Mouse (Mus musculus) granulocyte monocyte progenitor cell, adult 5-6 weeks (primary cell): Measurements from ENCODE around the gene Ngfr. TPM values are rescaled to one million over a fixed set of nuclear protein-coding genes. Genes with fewer than 3 reads are reported as not detected.

Experiments used
- ATAC-seq: replicated peaks from 2 replicates; pipeline ENCODE4 v1.8.0; 2016; ENCODE audit warnings: mild to moderate bottlenecking, moderate TSS enrichment, inconsistent platforms; ENCODE audit not compliant: poor library complexity, severe bottlenecking
- total RNA-seq, 2 experiments: library from RNA; stranded (forward) in 1 of 2; stranded (reverse) in 1 of 2; fragments of 200-712, 200-1000 nt in 1 of 2; fragments of >200 nt in 1 of 2; fragmentation: Nextera tagmentation in 1 of 2; gene quantifications; 2 replicates each; pipeline ENCODE4 v1.2.3; 2014 to 2017

Ngfr gene
- total RNA-seq, 2 experiments from 2014 or later = not detected

DNA sequence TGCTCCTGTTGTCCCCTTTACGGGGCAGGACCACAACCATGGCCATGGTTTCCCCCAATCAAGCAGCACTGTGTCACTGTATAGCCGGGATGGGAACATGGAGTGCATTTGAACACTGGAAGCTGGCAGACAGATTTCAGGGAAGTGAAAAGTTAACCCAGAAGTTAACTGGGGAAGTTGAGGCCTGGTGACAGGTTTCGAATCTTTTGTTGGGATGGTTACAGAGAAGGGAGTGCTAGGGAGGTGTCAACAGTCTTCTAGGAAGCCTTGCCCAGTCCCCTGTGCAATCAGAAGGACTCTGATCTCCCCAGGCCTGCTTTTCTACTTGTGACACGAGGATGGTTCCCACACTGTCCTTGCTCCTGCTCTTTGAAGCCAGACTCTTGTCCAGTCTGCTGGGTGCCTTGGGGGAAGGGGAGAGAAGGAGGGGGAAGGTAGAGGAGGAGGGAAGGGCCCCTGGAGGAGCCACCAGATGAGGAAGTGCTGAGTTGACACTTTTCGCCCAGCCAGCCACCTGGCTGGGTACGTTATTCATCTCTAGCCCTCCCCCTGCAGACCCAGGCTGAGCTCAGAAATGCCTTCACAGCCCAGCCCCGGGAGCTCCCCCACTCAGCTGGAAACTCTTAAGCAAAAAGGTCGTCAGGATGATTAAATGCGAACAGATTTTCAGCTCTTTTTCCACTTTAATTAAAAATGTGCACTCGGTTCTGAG is 8.1 kb upstream of the Ngfr start:
- peak; percentile 76 for ATAC-seq

DNA sequence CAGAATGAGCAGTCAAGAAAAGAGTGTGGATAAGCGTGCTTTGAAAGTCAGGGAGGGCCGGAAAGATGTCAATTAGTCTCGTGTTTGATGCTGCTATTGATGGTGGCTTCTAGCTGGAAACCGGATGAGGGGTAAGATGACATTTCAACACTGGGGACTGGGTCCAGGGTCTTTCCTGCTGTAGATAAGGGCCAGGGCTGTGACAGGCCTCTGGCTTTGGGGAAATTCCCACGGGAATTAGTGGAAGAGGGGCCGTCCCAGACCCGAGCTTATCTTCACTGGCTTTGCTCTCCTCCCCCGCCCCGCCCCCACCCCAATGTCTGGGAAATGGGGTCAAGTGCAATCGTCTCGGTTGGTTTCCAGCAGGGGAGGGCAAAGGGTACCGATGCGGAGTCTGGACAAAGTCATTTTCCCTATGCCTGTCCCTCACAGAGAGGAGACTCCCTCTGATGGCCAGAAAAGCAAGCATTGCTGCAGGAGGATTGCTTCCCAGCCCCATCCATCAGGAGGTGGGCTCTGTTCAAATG is 7.2 kb upstream of the Ngfr start:
- ATAC-seq = no peak

DNA sequence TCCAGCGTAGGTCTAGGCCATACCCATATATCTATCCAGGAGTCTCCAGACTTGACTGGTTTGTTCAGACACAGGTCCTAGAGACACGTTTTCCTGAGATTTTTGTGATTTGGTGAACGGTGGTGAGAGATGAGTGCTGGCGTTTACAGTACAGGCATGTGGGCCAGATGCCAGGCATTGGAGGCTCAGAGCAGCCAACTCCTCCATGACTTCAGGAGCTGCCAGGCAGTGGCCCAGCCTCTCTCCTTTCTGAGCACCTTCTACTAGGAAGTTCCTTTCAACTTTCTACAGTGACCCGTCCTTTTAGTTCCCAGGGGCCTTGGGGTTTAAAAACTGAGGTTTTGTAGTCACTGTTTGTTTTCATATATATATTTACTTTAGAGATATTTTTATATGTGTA is 6.0 kb upstream of the Ngfr start:
- ATAC-seq = no peak

DNA sequence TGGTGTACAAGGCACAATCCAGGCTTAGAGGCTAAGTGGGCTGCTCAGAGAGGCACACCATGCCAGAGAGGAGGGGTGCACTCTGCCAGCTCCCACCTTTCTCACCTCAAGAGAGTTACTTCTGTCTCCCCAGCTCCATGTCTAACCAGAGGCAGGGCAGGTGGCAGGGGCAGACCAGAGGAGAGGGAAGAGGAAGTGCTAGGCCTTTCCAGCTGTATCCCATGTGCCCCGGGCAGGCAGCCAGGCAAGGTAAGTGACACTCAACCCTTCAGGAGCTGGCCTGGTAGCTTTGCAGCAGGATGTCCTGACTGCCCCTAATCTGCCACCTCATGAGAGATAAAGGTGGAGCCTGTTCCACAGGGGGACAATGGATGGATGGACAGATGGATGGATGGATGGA is 5.2 kb upstream of the Ngfr start:
- ATAC-seq = no peak

DNA sequence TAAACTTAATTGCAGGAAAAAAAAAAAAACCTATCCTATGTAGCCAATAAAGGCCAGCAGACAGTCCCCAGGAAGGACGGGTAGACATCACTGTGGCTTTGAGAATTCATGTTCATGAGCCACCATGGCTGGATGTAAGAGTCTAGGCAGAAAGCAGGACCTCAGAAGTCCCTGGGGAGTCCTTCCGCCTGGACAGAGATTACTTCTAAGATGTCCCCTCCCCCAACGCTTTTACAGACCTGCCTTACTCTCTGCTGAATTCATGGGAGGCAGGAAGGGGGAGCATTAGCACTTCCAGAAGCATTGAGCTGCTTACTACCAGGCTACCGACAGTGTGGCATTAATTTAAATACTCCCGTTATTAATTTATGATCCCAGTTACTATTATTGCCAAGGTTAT is 1.7 kb upstream of the Ngfr start:
- ATAC-seq = no peak

DNA sequence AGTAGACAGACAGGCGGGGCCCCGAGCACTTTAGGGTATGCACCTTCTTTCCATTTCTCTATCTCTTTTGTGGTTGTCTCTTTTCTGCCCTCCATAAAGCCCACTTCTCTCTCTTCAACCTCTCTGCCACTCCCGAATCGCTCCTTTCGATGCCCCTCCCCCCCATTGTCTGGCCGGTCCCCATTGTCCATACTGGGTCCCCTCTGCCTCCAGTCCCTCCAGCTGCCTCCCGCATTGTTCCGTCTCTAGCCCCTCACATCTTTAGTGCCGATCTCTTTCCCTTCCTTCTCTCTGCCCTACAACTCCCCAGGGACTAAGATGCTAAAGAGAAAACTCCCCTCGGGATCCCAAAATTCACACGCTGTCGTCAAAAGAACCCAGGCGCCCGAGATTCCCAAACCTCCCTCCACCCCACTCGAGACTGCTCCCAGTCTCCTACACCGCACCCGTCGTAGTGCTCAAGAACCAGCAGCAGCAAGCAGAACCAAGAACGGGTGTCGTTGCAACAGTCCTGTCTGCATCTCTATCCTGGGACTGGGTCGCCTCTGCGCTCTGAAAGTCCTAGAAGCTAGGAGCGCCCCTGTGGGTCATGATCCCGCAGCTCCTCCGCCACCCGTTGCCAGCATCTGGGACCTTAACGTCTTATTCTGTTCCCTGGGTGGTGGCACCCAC is 648 bp downstream of the Ngfr start:
- no peak for ATAC-seq

DNA sequence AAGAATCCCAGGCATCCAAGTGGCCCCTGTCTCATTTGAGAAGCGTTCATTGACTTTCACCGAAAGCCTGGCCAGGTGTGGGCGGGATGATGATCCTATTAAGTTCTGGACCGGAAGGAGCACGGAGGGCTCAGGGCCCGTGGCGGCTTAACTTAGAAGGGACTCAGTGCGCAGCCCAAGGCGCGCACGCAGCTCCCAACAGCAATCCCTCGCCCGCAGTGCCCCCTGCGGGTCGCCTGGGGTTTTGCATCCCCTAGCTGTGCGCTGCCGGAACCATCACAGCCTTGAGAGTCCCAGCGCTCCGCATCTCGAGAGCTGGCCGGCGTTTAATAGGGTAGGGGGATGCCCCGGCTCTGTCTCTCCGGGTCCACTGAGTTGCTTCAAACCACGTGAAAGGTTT is 1.4 kb downstream of the Ngfr start:
- ATAC-seq = peak; percentile 86

DNA sequence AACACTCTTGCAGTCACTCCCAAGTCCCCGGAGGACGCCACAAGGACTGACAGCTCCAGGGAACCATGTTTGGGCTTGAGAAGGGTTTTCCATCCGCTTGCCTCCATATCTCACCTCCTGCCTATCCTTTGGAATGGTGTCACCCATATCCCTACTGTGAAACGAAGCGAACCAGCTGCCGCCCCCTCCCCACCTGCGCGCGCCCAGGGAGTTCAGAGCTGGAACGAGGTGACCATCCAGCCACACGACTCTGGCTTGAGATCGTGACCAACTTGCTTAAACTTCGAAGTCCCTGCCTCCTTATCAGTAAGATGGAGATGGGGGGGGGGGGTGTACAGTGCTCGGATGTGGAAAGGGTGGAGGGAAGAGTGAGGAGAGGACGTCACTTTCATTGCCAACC is 1.9 kb downstream of the Ngfr start:
- no peak for ATAC-seq

DNA sequence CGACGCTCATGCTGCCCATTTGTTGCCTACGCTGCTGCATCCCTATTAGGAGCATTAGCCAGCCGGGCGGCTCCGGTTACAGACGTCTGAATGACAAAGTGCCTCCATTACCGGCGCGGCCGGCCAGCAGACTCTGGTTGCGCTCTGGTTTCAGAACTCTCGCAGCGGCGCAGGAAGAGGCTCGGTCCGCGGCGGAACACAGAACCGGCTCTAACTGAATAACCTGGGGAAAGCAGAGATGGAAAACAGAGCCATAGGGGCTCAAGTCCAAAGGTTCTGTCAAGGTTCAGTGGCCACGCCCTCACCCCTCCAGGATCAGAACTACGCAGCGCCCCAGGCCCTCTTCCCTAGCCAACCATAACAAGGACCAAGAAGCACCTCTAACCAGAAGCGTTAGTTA is 2.3 kb downstream of the Ngfr start:
- no peak for ATAC-seq

DNA sequence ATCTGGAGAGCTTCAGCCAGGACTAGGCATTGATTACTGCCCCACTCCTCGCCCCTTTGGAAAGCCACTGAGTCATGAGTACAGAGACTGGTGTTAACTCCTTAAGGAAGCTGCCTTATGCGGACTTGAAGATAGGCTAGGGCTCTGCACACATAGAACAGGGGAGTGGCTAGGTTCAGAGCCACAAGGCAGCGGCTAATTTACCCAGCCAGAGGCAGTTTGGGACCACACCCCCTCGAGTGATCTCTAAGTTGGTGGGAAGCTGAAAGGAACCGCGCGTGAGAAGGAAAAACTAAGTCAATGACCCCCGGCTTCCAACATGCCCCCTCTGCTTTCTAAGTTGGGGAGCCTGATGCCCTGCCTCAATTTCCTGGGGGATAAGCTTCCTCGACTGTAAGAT is 2.9 kb downstream of the Ngfr start:
- ATAC-seq = no peak

DNA sequence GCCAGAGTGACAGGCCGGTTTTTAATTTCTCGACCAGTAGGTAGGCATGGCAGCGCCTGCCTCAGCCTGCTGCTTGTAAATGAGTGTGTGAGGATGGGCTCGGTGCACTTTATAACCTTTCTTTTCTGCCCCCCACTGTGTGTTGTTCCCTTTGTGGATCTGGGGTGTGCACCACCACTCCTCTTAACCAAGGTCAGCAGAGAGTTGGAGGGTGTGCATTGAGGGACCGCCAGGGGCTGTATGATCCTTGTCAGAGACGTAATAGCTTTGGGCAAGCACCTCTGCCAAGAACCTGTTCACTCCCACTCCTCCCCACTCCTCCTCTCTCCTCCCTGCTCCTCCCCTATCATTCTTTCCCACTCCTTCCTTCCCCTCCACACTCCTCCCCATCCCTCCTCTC is 4.1 kb downstream of the Ngfr start:
- ATAC-seq = no peak

DNA sequence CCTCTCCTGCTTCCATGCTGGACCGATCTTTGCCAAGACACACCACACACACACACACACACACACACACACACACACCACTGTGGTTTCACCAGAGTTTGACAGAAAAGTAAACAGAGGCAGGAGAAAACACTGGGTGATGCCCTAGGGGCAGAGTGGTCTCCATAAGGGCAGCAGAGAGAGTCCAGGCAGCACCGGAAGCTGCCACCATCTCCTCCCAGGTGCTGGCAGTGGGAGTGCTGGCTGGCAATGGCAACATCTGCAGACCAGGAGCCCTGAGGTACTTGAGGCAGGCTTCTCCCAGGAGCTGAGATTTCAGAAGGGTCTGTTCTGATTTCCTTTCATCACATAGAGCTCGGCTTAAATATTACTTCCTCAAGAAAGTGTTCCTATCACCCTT is 5.3 kb downstream of the Ngfr start:
- ATAC-seq = no peak

DNA sequence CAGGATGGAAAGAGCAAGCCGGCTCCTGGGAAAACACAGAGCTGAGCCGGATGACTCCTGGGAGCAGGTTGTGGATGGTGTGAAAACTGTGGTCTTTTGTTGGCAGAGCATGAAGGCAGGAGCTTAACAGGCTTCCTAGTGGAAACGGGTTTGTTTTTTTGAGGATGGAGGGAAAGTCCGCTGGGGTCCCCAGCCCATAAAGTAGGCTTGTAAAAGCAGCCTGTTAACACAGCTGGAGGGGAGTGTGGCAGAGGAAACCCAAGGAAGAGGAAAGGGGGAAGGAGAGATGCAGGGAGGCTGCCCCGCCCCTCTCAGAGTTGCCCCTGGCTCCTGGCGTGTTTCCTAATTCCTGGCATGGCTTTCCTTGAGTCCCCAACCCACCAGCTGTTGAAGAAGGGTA is 8.1 kb downstream of the Ngfr start:
- ATAC-seq = no peak

DNA sequence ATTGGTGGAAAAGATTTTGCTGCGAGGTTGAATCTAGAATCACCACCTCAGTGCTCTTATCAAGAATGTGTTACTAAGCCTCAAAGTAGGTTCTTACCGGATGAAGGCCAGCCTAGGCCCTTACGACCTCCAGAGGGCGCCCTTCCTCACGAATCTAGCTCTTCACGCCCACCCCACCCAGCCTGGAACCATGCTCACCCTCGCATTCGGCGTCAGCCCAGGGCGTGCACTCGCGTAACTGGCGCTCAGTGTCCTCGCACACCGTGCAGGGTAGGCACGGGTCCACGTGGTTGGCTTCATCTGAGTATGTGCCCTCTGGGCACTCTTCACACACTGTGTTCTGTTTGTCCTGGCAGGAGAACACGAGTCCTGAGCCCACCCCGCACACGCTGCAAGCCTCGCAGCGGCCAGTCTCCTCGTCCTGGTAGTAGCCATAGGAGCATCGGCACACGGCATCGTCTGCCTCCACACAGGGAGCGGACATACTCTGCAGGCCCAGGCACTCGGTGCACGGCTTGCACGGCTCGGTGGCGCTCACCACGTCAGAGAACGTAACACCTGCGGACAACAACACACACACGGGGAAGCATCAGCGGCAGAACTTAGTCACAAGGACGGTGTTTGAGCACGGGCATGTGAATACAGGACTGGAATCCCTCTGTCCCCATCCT is 9.6 kb downstream of the Ngfr start:
- ATAC-seq = peak; percentile 83

DNA sequence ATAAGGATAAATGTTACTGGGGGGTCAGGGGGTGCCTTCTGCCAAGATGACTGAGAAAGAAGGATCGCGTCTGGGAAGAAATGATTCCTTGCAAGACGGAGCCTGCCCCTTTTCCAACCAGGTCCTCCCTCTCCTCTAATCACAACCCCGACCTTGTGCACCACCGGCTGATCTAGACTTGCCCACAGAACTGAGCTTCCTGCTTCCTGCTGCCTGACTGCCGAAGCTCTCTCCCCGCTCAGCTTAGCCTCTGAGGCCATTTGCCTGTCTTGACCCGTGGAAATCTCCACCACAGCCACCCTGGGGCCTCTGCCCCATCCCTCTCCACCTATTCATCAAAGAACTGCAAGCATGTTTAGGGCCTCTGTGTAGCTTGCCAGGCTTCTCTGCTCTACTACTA is 11.2 kb downstream of the Ngfr start:
- ATAC-seq = no peak

DNA sequence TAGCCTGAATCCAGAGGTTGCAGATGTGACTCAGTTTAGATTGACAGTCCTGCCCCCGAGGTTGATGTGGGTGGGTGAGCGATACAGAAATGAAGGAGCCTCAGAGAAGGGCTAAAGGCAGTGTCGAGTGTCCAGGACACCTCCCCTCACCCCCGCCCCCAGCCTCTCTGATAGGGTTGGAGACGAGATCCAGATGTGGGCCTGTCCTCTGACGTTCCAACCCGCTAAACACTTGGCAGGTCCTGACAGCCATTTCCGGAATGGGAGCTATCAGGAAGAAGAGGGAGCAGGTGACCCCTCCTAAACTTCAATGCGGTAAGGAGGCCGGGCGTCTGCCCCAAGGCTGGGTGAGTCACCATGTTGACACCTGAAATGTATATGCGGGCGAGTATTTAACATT is 11.7 kb downstream of the Ngfr start:
- ATAC-seq = no peak

DNA sequence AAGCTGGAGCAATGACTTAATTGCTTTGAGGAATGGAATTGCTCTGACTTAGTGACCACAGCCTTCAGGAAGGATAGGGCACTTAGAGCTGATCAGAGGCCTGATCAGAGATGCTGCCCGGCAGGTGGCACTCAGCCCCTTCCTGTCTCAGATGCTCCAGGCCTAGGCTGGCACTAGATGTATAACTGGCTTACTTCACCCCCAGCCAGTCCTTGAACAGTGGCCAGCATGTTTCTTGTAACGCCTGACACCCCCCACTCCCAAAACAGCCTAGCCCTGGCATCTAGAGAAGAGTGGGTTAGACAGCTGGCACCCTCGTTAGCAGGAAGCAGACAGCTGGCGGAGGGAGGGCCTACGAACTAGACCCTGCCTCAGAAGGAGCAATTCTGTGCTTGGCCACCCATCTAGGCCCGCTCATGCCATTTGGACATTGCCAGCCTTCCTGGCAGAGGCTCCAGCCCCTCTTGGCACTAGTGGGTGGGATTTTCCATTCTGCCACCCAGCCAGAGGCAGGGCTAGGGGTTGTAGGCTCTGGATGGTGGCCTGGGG is 12.7 kb downstream of the Ngfr start:
- no peak for ATAC-seq

DNA sequence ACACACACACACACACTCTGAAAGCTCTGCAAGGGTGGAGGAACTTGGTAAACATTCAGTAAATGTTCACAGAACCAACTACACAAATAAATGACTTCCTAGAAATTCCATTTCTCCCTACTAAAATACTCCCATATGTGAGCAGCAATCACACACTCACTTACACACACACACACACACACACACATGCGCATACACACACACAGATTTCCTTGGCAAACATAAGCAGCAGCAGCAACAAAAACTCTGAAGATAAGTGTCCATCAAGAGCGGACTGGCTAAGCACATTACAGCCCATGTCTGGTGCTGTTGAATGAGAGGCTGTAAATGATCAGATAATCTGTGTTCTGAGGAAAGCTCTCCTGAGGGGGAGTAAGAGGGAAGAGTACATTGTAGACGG is 15.3 kb downstream of the Ngfr start:
- ATAC-seq = no peak

DNA sequence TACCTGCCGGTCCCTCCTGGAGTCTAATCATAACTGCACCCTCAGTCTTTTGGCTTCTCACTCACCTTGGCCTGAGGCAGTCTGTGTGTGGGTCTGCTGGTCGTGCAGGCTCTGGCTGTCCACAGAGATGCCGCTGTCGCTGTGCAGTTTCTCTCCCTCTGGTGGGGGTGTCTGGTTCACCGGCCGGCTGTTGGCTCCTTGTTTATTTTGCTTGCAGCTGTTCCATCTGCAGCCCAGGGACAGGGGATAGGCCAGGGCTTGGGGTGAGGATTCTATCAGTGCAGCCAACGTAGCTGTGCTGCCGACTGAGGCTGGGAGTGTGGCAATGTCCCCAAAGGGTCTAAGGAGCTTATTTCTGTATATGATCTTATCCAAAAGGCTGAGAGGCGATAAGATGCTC is 15.8 kb downstream of the Ngfr start:
- ATAC-seq = no peak

DNA sequence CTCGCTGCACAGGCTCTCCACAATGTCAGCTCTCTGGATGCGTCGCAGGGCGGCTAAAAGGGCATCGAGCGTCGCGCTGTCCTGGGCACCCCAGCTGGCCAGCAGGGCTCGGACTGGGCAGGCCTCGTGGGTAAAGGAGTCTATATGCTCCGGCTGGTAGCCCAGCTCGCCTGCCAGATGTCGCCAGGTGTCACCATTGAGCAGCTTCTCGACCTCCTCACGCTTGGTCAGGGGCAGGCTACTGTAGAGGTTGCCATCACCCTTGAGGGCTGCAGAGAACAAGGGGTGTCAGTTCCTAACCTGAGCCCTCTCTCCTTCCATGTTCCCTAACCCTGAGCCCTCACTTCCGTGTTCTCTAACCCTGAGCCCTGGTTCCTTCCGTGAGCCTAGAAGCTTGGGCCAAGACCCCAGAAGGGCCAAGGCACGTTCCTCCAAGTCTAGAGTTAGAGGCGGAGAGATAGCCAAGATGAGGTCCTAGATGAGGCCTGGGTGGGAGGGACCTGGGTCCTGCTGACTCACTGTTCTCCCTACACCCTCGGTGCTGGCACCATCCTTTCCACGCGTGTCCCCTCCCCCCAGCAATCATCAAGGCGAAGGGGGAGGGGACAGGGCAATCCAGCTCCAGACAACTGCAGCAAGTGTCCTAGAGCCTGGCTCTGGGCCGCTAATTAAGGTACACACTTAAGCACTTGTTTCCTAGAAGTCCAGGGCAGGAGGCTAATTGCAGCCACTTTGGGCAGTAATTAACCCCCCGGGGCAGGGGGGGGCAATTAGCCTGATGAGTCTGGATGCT is 16.5 kb downstream of the Ngfr start:
- ATAC-seq = no peak

DNA sequence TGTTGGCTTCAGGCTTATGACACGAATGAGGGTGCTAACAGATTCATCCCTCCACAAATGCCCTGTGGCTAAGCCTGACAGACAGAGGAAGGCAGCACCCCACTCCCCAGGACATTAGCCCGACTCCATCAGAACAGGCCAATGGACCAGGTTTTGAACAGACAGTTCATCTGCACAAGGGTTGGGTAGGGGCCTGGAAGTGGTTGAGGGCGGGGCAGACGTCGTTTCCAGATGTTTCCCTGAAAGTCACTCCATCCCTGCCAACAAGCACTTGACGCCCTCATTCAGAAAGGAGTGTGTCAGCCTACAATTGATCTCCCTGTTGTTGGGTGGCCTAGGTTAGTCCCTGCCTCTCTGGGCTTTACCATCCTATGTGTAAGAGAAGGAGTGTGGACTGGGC is 17.6 kb downstream of the Ngfr start:
- ATAC-seq = no peak
